Mouse (Mus musculus): ENCODE data around the gene Tiam1.

GRCm38 (mm10) chr16:89874012-89874704 is 269.4 kb downstream of the Tiam1 start:
- TF ChIP-seq CTCF (IDR thresholded peaks at IDR 0.05; ENCODE audit: extremely low read depth, insufficient read length, insufficient replicate concordance, low read depth, low read length) (no peak), POLR2A (IDR thresholded peaks at IDR 0.05; ENCODE audit: low read depth, low read length) (no peak)

Data from small intestine, adult 2 months (tissue).